Comparison of ENCODE assay signal across 8 mouse cellular contexts in genomic region chr9:61860147-61860546, GRCm38 (mm10). TPM values are rescaled to one million over a fixed set of nuclear protein-coding genes. Genes with fewer than 3 reads are reported as not detected.
DNase-seq lines count a peak whose midpoint lies in the region; ATAC-seq and TF ChIP-seq lines count a peak whose summit lies in the region.

No protein-coding gene starts in this region.

- 0 out of 2 replicates have a peak overlapping the region, but pooled peaks have one; percentile 44 for H3K27ac ChIP-seq in forebrain, embryonic 10.5 days
- H3K27ac ChIP-seq in forebrain, embryonic 15.5 days (replicated peaks) = no peak overlapping the region
- no peak overlapping the region for H3K27ac ChIP-seq in spleen, adult 2 months (ENCODE audit: insufficient read depth, low read length)
- no peak overlapping the region for H3K27ac ChIP-seq in cortical plate, adult 2 months (ENCODE audit: insufficient read depth, low read length)
- H3K27ac ChIP-seq in lung, postnatal 0 days (ENCODE audit: low read length) = no peak overlapping the region

- H3K4me2 ChIP-seq in forebrain, embryonic 15.5 days (replicated peaks) = no peak overlapping the region
- H3K4me2 ChIP-seq in lung, postnatal 0 days (replicated peaks; ENCODE audit: low read depth, low read length) = no peak overlapping the region

- WGBS in forebrain, embryonic 10.5 days = 28% methylated on average over 2 of the region's 2 CpGs
- WGBS in forebrain, embryonic 15.5 days = 25% methylated on average over 2 of the region's 2 CpGs
- 9% methylated on average over 2 of the region's 2 CpGs for WGBS in spleen, adult 2 months
- 11% methylated on average over 2 of the region's 2 CpGs for WGBS in lung, postnatal 0 days

- peaks cover 49% of the 10 kb centered on the region for H3K27me3 ChIP-seq in forebrain, embryonic 10.5 days (ENCODE audit: poor library complexity, severe bottlenecking)
- no peaks in the 10 kb centered on the region for H3K27me3 ChIP-seq in forebrain, embryonic 15.5 days
- H3K27me3 ChIP-seq in spleen, adult 2 months (ENCODE audit: control insufficient read depth, insufficient read depth, low read length) = no peaks in the 10 kb centered on the region
- peaks cover 38% of the 10 kb centered on the region for H3K27me3 ChIP-seq in lung, postnatal 0 days (replicated peaks; ENCODE audit: insufficient read depth, low read length)
- H3K27me3 ChIP-seq in splenic B cell, adult 2 months (ENCODE audit: control insufficient read depth, insufficient read depth, low read length, poor library complexity, severe bottlenecking) = no peaks in the 10 kb centered on the region

- TF ChIP-seq POLR2A in spleen, adult 2 months (IDR thresholded peaks at IDR 0.05; ENCODE audit: low read depth, low read length) = no peak
- TF ChIP-seq POLR2A in cortical plate, adult 2 months (IDR thresholded peaks at IDR 0.05; ENCODE audit: extremely low read depth, insufficient read depth, low read length) = no peak

- H3K9ac ChIP-seq in forebrain, embryonic 15.5 days (replicated peaks) = no peak overlapping the region
- H3K9ac ChIP-seq in lung, postnatal 0 days (replicated peaks; ENCODE audit: low read depth) = no peak overlapping the region

- DNase-seq in forebrain, embryonic 10.5 days (ENCODE audit: extremely low spot score, low spot score) = peak; percentile 55
- DNase-seq in spleen, adult 2 months (ENCODE audit: low read depth in 1 of 2, low spot score in 2 of 2) = peak; percentile 61 to 62
- no peak for DNase-seq in spleen, adult 12 weeks (ENCODE audit: low spot score)
- peak; percentile 32 to 67 for DNase-seq in kidney, adult 8-10 months
- peak; percentile 95 for DNase-seq in lung, postnatal 0 days (ENCODE audit: low spot score)
- DNase-seq in splenic B cell, adult 2 months (ENCODE audit: low read depth, low spot score) = peak; percentile 88

- H3K4me3 ChIP-seq in forebrain, embryonic 10.5 days = no peak overlapping the region
- no peak overlapping the region for H3K4me3 ChIP-seq in forebrain, embryonic 15.5 days
- H3K4me3 ChIP-seq in spleen, adult 2 months (ENCODE audit: extremely low read depth, insufficient read depth, insufficient read length) = no peak overlapping the region
- no peak overlapping the region for H3K4me3 ChIP-seq in cortical plate, adult 2 months (ENCODE audit: insufficient read depth, low read length)
- H3K4me3 ChIP-seq in lung, postnatal 0 days (ENCODE audit: low read depth, low read length) = no peak overlapping the region

- no peaks in the 10 kb centered on the region for H3K36me3 ChIP-seq in forebrain, embryonic 10.5 days (replicated peaks)
- H3K36me3 ChIP-seq in forebrain, embryonic 15.5 days = no peaks in the 10 kb centered on the region
- H3K36me3 ChIP-seq in spleen, adult 2 months (ENCODE audit: control insufficient read depth, insufficient read depth, low read length) = no peaks in the 10 kb centered on the region
- H3K36me3 ChIP-seq in lung, postnatal 0 days (ENCODE audit: insufficient read depth, low read length) = no peaks in the 10 kb centered on the region
- no peaks in the 10 kb centered on the region for H3K36me3 ChIP-seq in splenic B cell, adult 2 months (ENCODE audit: control insufficient read depth, insufficient read depth, low read length, poor library complexity, severe bottlenecking)

- H3K9me3 ChIP-seq in forebrain, embryonic 10.5 days = no peaks in the 10 kb centered on the region
- H3K9me3 ChIP-seq in forebrain, embryonic 15.5 days = no peaks in the 10 kb centered on the region
- H3K9me3 ChIP-seq in lung, postnatal 0 days (ENCODE audit: low read length) = no peaks in the 10 kb centered on the region

- no peak for ATAC-seq in forebrain, embryonic 15.5 days (replicated peaks)
- ATAC-seq in lung, postnatal 0 days = peak; percentile 92

- H3K4me1 ChIP-seq in forebrain, embryonic 10.5 days = peaks cover 21% of the 10 kb centered on the region
- peaks cover 29% of the 10 kb centered on the region for H3K4me1 ChIP-seq in forebrain, embryonic 15.5 days
- H3K4me1 ChIP-seq in spleen, adult 2 months (ENCODE audit: control insufficient read depth, insufficient read depth, insufficient read length) = peaks cover 10% of the 10 kb centered on the region; the same call in 1 of the 2 replicates
- H3K4me1 ChIP-seq in cortical plate, adult 2 months (ENCODE audit: control insufficient read depth, insufficient read depth, low read length) = no peaks in the 10 kb centered on the region; the same call in 1 of the 2 replicates
- 0 out of 2 replicates have a peak, but pooled peaks cover 7% of the 10 kb centered on the region for H3K4me1 ChIP-seq in lung, postnatal 0 days (ENCODE audit: insufficient read depth, low read depth, low read length)

- TF ChIP-seq CTCF in spleen, adult 2 months (IDR thresholded peaks at IDR 0.05; ENCODE audit: extremely low read depth, insufficient read depth, insufficient read length, insufficient replicate concordance) = peak; percentile 61; the same call in 1 of the 2 replicates
- TF ChIP-seq CTCF in cortical plate, adult 2 months (IDR thresholded peaks at IDR 0.05; ENCODE audit: extremely low read depth, insufficient read depth, low read length) = peak; percentile 80
- peak; percentile 99 for TF ChIP-seq CTCF in lung, postnatal 0 days (IDR thresholded peaks at IDR 0.05)

- peak; percentile 71 for TF ChIP-seq EP300 in lung, postnatal 0 days (IDR thresholded peaks at IDR 0.05)

RNA-seq across cellular contexts. Expression of gene Rplp1, which starts 54.2 kb away (rescaled TPM):
- polyA plus RNA-seq in forebrain, embryonic 10.5 days (2016; fragmentation: Nextera tagmentation; extraction: Ambion mirVana) = 1,247 and 1,263 TPM in 2 replicates
- polyA plus RNA-seq in forebrain, embryonic 15.5 days (2015; fragmentation: Nextera tagmentation; extraction: Ambion mirVana) = 859 and 881 TPM in 2 replicates
- polyA plus RNA-seq in spleen, adult 2 months (2012; rRNA removed) = 10,671 and 13,207 TPM in 2 replicates
- 3,951 and 3,959 TPM in 2 replicates for polyA plus RNA-seq in cortical plate, adult 2 months (2012; rRNA removed)
- 997 and 1,182 TPM in 2 replicates for polyA plus RNA-seq in lung, postnatal 0 days (2015; fragmentation: Nextera tagmentation; extraction: Ambion mirVana)
